Mouse (Mus musculus): ENCODE measurements around the gene Fhit. TPM values are rescaled to one million over a fixed set of nuclear protein-coding genes. Genes with fewer than 3 reads are reported as not detected.
"Not testable (repeated sequence)": the region's sequence is repeated elsewhere in the genome, so short reads cannot be mapped to it uniquely, and the experiment has no call there.

Fhit gene
- polyA plus RNA-seq, 1 experiment from 2014 or later, result 12.6 TPM

DNA sequence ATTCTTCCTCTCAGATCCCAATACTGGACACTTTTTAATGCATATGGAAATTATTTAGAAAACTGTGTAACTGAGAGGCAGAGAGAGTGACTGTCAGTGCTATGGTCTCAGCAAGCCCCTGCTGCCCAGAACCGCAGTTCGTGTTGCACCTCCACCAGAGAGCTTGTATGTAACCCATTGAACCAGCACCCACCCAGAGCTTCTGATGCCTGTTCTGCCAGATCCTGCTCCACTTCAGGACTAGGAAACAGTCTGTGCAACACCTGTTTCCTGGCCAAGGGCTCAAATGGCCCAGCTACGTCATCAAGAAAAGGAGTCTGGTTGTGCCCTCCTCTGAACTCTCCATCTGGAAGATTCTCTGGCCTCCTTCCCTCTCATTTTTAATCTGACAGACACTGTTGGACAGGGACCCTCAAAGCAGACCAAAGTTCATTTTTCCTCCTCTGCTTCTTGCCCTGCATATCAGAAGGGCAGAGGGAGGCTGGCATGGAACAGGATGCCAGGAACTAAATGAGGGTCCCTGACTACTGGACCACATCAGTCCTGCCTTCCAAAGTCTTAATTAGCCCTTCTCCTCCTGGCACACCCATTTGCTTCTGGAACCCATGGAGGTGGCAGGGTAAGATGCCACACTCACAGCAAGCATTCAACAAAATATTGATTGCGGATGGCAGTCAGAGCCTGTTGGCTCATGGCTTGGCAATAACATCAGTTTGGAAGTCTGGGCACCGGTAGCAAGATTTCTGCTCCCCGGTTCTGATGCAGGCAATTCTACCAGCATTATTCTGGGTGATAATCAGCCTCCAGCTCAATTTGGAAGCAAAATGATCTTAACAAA lies 29.0 kb downstream of the Fhit start:
- H3K27ac ChIP-seq, result no peak overlapping the region
- WGBS, result 89% methylated on average over 6 of the region's 6 CpGs
- no peak for DNase-seq (ENCODE audit: low spot score)

DNA sequence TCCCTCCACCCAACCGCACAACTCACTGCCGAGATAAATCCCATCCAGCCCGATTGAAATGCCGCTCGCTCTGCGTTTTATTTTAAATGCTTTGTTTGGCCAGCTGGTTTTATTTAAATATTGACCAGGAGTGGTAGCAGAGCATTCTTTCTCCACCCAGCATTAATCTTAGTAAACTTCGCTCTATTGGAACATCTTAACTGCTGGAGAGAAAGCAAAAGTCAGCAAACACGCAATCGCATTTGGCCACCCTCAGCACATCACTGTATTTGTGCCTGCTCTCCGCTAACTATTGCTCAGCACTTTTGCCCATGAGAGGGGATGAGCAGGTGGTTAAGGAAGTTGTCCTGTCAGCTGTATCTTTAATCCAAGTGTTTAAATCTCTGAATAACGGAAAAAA lies 36.7 kb downstream of the Fhit start:
- no peak overlapping the region for H3K9ac ChIP-seq
- H3K36me3 ChIP-seq (replicated peaks; ENCODE audit: control insufficient read depth, insufficient read depth), result no peaks in the 10 kb centered on the region
- no peak overlapping the region for H3K4me2 ChIP-seq (replicated peaks)
- H3K27me3 ChIP-seq (ENCODE audit: control insufficient read depth, insufficient read depth, low read length), result no peaks in the 10 kb centered on the region
- no peak for DNase-seq (ENCODE audit: low spot score)
- H3K27ac ChIP-seq, result no peak overlapping the region
- no peaks in the 10 kb centered on the region for H3K9me3 ChIP-seq (ENCODE audit: control insufficient read depth, low read length)
- H3K4me1 ChIP-seq (replicated peaks; ENCODE audit: control insufficient read depth, insufficient read depth, low read length), result no peaks in the 10 kb centered on the region
- no peak for ATAC-seq (ENCODE audit: low FRiP score)
- H3K4me3 ChIP-seq (replicated peaks; ENCODE audit: low read length), result no peak overlapping the region
- 85% methylated on average over 11 of the region's 11 CpGs for WGBS

More for the DNA sequence above, 29.0 kb downstream of the Fhit start:
- Histone ChIP-seq H3K4me2 (replicated peaks) (no peak overlapping the region), H3K9ac (no peak overlapping the region), H3K9me3 (ENCODE audit: control insufficient read depth, low read length) (0 out of 2 replicates have a peak, but pooled peaks cover 4% of the 10 kb centered on the region), H3K4me1 (replicated peaks; ENCODE audit: control insufficient read depth, insufficient read depth, low read length) (no peaks in the 10 kb centered on the region), H3K27me3 (ENCODE audit: control insufficient read depth, insufficient read depth, low read length) (no peaks in the 10 kb centered on the region), H3K36me3 (replicated peaks; ENCODE audit: control insufficient read depth, insufficient read depth) (no peaks in the 10 kb centered on the region), H3K4me3 (replicated peaks; ENCODE audit: low read length) (no peak overlapping the region)
- ATAC-seq (ENCODE audit: low FRiP score), result peak; percentile 27; the same call in 1 of the 2 replicates

DNA sequence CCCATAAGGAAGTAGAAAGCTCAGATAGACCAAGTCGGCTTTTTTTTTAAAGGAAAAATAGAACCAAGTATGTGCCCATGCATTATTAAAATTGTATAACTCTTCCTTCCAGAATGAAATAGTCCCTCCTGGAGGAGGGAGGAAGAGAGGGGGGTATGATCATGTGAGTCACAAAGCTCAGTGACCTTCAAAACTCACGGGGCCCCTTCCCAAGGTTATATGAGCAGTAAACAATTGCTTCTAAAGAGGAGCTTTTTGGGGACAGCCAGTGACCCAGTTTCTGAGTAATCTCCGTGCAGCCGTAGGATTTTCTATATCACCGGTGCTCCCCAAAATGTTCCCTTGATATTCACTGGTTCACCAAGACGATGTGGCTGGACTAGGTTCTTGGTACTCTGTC lies 42.8 kb downstream of the Fhit start:
- no peak overlapping the region for H3K9ac ChIP-seq
- no peaks in the 10 kb centered on the region for H3K36me3 ChIP-seq (replicated peaks; ENCODE audit: control insufficient read depth, insufficient read depth)
- no peak overlapping the region for H3K4me3 ChIP-seq (replicated peaks; ENCODE audit: low read length)
- H3K27ac ChIP-seq, result no peak overlapping the region
- no peaks in the 10 kb centered on the region for H3K4me1 ChIP-seq (replicated peaks; ENCODE audit: control insufficient read depth, insufficient read depth, low read length)
- no peaks in the 10 kb centered on the region for H3K9me3 ChIP-seq (ENCODE audit: control insufficient read depth, low read length)
- 92% methylated on average over 6 of the region's 6 CpGs for WGBS
- no peak for ATAC-seq (ENCODE audit: low FRiP score)
- no peak overlapping the region for H3K4me2 ChIP-seq (replicated peaks)
- H3K27me3 ChIP-seq (ENCODE audit: control insufficient read depth, insufficient read depth, low read length), result no peaks in the 10 kb centered on the region
- no peak for DNase-seq (ENCODE audit: low spot score)

GRCm38 (mm10) chr14:11085596-11085995 lies 76.2 kb downstream of the Fhit start:
- Histone ChIP-seq H3K27me3 (ENCODE audit: control insufficient read depth, insufficient read depth, low read length) (no peaks in the 10 kb centered on the region), H3K4me2 (replicated peaks) (no peak overlapping the region), H3K9ac (no peak overlapping the region), H3K4me3 (replicated peaks; ENCODE audit: low read length) (no peak overlapping the region), H3K36me3 (replicated peaks; ENCODE audit: control insufficient read depth, insufficient read depth) (no peaks in the 10 kb centered on the region), H3K27ac (no peak overlapping the region), H3K4me1 (replicated peaks; ENCODE audit: control insufficient read depth, insufficient read depth, low read length) (no peaks in the 10 kb centered on the region; the same call in 1 of the 2 replicates), H3K9me3 (ENCODE audit: control insufficient read depth, low read length) (no peaks in the 10 kb centered on the region)
- DNase-seq (ENCODE audit: low spot score) (no peak), ATAC-seq (ENCODE audit: low FRiP score) (no peak)
- 86% methylated on average over 3 of the region's 3 CpGs for WGBS

DNA sequence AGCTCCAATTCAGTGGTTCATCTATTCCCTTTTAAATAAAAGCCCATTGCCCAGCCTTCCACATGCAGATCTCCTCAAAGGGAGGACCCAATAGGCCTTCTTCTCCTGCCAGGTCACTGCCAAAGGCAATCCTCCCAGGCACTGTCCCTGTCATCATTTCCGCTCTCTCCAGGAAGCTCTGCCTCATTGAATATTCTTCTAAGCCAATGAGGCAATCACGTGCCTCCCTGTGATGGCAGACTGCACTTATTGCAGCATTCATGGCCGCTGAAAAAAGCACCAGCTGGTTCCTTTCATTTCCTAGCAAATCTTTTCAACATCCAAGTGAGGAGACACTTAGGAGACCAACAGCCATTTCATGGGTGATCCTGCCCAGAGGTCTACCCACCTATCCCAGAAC lies 77.9 kb downstream of the Fhit start:
- 11% methylated on average over 3 of the region's 3 CpGs for WGBS
- no peak overlapping the region for H3K27ac ChIP-seq
- no peaks in the 10 kb centered on the region; the same call in 1 of the 2 replicates for H3K4me1 ChIP-seq (replicated peaks; ENCODE audit: control insufficient read depth, insufficient read depth, low read length)
- no peaks in the 10 kb centered on the region for H3K9me3 ChIP-seq (ENCODE audit: control insufficient read depth, low read length)
- no peak overlapping the region for H3K9ac ChIP-seq
- no peak overlapping the region for H3K4me3 ChIP-seq (replicated peaks; ENCODE audit: low read length)
- ATAC-seq (ENCODE audit: low FRiP score), result 0 out of 2 replicates have a peak, but pooled peaks have one; percentile 55
- no peak for DNase-seq (ENCODE audit: low spot score)
- H3K36me3 ChIP-seq (replicated peaks; ENCODE audit: control insufficient read depth, insufficient read depth), result no peaks in the 10 kb centered on the region
- H3K27me3 ChIP-seq (ENCODE audit: control insufficient read depth, insufficient read depth, low read length), result no peaks in the 10 kb centered on the region
- H3K4me2 ChIP-seq (replicated peaks), result no peak overlapping the region

GRCm38 (mm10) chr14:11083462-11083861 lies 78.4 kb downstream of the Fhit start:
- DNase-seq (ENCODE audit: low spot score), result peak; percentile 52
- Histone ChIP-seq H3K27me3 (ENCODE audit: control insufficient read depth, insufficient read depth, low read length) (no peaks in the 10 kb centered on the region), H3K9ac (no peak overlapping the region), H3K9me3 (ENCODE audit: control insufficient read depth, low read length) (no peaks in the 10 kb centered on the region), H3K4me2 (replicated peaks) (no peak overlapping the region), H3K4me1 (replicated peaks; ENCODE audit: control insufficient read depth, insufficient read depth, low read length) (no peaks in the 10 kb centered on the region; the same call in 1 of the 2 replicates), H3K4me3 (replicated peaks; ENCODE audit: low read length) (no peak overlapping the region), H3K36me3 (replicated peaks; ENCODE audit: control insufficient read depth, insufficient read depth) (no peaks in the 10 kb centered on the region), H3K27ac (0 out of 2 replicates have a peak overlapping the region, but pooled peaks have one; percentile 1)
- ATAC-seq (ENCODE audit: low FRiP score), result peak; percentile 70
- WGBS, result 27% methylated on average over 5 of the region's 5 CpGs

DNA sequence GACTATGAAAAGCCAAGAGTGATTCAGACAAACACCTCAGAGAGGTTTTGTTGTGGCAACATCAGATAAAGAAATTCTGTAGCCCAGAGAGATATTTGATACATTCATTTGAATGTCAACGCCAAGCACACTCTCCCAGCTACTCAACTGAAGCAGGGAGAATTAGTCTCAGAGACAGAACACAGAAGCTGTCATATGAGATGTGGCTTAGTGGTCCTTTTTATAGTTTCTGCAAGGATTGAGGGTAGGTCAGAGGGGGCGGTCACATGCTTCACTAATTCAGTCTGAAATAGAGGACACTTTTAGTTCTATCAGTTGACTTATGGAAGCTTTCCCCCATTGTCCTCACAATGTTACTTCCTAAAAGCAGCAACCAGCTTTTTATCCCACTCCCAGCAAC lies 98.2 kb downstream of the Fhit start:
- Histone ChIP-seq H3K9me3 (ENCODE audit: control insufficient read depth, low read length) (no peaks in the 10 kb centered on the region), H3K4me3 (replicated peaks; ENCODE audit: low read length) (no peak overlapping the region), H3K9ac (no peak overlapping the region), H3K4me1 (replicated peaks; ENCODE audit: control insufficient read depth, insufficient read depth, low read length) (no peaks in the 10 kb centered on the region), H3K27me3 (ENCODE audit: control insufficient read depth, insufficient read depth, low read length) (no peaks in the 10 kb centered on the region), H3K4me2 (replicated peaks) (no peak overlapping the region), H3K36me3 (replicated peaks; ENCODE audit: control insufficient read depth, insufficient read depth) (no peaks in the 10 kb centered on the region), H3K27ac (no peak overlapping the region)
- DNase-seq (ENCODE audit: low spot score), result no peak
- ATAC-seq (ENCODE audit: low FRiP score), result no peak
- WGBS, result 46% methylated on average over 2 of the region's 2 CpGs

- H3K36me3 ChIP-seq (replicated peaks; ENCODE audit: control insufficient read depth, insufficient read depth), result no peaks in the 10 kb centered on the region
Observed at GRCm38 (mm10) chr14:11060221-11060620, 101.6 kb downstream of the Fhit start.

GRCm38 (mm10) chr14:11039503-11040300 lies 122.1 kb downstream of the Fhit start:
- WGBS, result 63% methylated on average over 8 of the region's 8 CpGs
- not testable (repeated sequence) for H3K27me3 ChIP-seq (ENCODE audit: control insufficient read depth, insufficient read depth, low read length); ATAC-seq (ENCODE audit: low FRiP score); H3K4me2 ChIP-seq (replicated peaks); H3K9ac ChIP-seq; H3K36me3 ChIP-seq (replicated peaks; ENCODE audit: control insufficient read depth, insufficient read depth); H3K9me3 ChIP-seq (ENCODE audit: control insufficient read depth, low read length); H3K27ac ChIP-seq; DNase-seq (ENCODE audit: low spot score); H3K4me3 ChIP-seq (replicated peaks; ENCODE audit: low read length); H3K4me1 ChIP-seq (replicated peaks; ENCODE audit: control insufficient read depth, insufficient read depth, low read length)

More at GRCm38 (mm10) chr14:11060221-11060620, 101.6 kb downstream of the Fhit start:
- ATAC-seq (ENCODE audit: low FRiP score) (no peak), DNase-seq (ENCODE audit: low spot score) (no peak)
- Histone ChIP-seq H3K9ac (no peak overlapping the region), H3K27ac (no peak overlapping the region), H3K4me3 (replicated peaks; ENCODE audit: low read length) (no peak overlapping the region), H3K4me2 (replicated peaks) (no peak overlapping the region), H3K4me1 (replicated peaks; ENCODE audit: control insufficient read depth, insufficient read depth, low read length) (no peaks in the 10 kb centered on the region), H3K27me3 (ENCODE audit: control insufficient read depth, insufficient read depth, low read length) (no peaks in the 10 kb centered on the region), H3K9me3 (ENCODE audit: control insufficient read depth, low read length) (no peaks in the 10 kb centered on the region)
